Mouse (Mus musculus) embryo, embryonic 10 days (tissue): ENCODE results near the gene Gstm2.
A peak's percentile ranks its signal among the peaks of the same experiment; 100 is the strongest.
"Not testable (repeated sequence)": the region's sequence is repeated elsewhere in the genome, so short reads cannot be mapped to it uniquely, and the experiment has no call there.

Source experiments
- DNase-seq: peaks from one replicate; pipeline ENCODE4 v3.0.0-alpha.2; 2015; ENCODE audit warnings: low spot score

Gstm2 gene

DNA sequence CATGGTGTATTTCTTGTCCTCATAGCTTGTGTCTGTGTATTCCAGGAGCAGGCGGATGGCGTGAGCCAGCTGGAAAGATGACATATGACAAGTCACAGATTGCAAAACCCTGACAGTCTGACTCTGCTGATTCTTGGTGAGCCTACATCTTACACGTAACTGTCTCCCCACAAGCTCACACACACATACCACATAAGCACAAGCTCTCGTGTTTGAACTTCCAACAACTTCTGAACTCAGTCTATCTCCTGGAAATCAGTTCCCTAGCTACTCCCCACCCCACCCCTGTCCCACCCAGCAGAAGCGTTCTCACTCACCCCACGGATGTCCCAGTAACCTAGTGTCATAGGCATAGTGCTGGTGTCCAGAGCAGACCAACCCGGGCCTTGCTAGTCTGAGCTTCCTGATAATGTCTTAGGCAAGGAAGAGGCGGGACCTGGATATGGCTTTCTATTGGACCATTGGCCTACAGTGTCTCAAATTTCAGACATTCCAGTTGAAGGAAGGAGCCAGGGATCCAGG, at the start of gene Gstm2:
Gene Gstm2 (minus strand): TSS at position 413 of the 522 bp plus-strand sequence.
- DNase-seq: peak; percentile 72

GRCm38 (mm10) chr3:108033156-108033555, 46.9 kb upstream of the Gstm2 start:
- no peak for DNase-seq

DNA sequence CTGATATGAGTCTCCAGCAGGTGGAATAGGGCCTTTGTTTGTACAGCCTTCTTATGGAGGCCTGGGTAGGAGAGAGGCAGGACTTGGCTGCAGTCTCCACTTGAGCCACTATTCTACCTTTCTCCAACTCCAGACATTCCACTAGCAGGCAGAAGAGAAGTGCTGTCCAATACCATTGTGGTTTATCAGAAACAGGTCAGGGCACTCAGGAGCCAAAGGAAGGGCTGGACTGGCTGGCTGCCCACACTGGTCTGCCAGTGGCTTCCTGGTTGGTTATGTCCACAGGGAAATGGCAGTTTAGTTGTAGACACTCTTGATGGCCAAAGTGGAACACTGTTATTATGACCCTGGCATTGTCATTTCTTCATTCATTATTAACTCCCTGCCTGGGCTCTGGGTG, 45.9 kb upstream of the Gstm2 start:
- DNase-seq: no peak

DNA sequence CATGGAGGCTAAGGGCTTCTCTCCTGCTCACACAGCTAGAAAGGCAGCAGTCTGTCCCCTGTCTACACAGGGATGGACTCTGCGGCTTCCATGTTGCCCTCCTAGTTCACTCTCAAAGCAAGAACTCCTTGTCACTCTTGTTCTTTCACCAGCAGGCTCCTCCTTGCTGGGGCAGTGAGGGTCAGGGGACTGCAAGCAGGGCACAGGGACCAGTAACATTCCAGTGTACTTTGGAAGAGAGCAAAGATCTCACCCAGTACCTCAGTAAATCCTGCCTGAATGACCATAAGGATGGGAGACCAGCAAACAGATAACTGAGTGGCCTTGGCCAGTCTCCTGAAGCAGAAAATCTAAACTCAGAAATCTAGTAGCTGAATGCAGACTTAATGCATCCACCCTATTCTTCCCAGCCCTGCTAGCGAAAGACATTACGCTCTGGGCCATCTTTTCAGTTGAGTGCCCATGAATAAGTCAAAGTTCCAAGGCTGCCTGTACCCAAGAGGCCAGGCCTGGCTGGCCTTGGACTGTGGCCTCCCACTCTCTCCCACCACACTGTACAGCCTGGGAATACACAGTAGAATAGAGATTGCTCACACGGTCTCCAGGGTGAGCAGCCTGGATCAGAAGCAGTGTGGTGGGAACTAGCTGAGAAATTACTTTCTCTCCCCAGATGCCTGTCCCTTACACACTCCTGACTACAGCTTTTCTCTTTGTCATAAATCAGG, 42.5 kb upstream of the Gstm2 start:
- DNase-seq: no peak

- no peak for DNase-seq
These were observed 40.3 kb upstream of the Gstm2 start for GRCm38 (mm10) chr3:108026597-108026996.

DNA sequence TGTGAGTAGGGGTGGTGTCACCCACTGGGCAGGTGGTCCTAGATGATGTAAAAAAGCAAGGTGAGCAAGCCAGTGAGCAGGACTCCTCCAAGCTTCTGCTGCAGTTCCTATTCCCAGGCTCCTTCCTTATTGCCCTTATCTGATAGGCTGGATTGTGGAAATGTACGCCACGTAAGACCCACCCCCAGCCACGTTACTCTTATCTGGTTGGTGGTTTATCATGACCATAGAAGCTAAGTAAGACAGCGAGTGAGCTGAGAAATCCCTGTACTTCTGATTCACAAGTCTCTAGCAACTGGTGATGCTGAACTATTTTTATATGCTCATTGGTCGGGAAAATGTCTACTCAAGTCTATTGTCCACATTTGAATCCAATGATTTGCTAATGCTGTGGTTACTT, 39.8 kb upstream of the Gstm2 start:
- DNase-seq: no peak

- no peak for DNase-seq
These were observed 39.1 kb upstream of the Gstm2 start for GRCm38 (mm10) chr3:108025318-108025717.

DNA sequence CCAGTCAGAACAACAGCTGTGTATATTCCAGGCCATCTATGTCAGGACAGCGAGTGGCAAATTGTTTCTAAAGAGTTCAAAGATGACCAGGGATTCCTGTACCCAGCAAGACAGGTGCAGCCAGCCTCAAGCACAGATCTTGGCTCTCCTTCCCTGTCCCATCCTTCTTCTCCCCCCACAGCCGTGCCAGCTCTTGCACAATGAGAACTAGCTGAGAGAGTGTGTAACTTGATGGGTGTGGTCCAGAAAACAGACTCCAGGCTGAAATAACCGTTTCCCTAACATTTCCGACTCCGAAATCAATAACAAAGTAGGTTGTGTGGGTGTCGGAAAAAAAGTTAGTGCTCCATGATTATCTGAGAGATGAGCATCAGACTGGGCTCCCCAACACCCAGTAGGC, 36.4 kb upstream of the Gstm2 start:
- DNase-seq: no peak

DNA sequence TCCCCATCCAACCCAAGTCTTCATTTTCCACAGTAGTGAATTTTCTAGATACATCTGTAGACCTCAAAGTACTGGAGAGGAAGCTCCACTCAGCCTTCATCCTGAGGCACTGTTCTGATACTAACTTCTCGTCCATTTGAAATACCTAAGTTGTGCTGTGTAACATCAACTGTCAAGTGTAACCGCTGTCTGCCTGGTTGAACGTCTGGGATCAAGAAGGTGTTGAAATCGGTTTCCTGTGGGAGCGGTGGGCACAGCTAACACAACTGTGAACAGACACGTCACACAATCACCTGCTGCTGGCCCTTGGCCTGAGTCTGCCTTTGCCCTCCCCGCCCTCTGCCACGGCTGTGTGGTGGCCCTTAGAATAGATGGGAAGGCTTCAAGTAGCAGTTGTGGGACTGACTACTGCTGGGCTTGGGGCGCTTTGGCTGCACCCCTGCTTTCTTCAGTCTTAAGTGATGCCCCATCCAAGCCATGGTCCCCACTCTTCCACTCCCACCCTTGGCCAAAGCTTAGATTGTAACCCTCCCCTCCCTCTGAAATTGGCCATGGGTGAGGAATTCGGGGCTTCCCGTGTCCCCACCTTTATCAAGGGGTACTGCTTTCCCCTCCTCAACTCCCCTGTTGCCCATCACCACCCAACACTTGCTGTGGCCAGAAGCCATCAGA, 34.2 kb upstream of the Gstm2 start:
- not testable (repeated sequence) for DNase-seq

GRCm38 (mm10) chr3:108019226-108019625, 33.0 kb upstream of the Gstm2 start:
- not testable (repeated sequence) for DNase-seq

DNA sequence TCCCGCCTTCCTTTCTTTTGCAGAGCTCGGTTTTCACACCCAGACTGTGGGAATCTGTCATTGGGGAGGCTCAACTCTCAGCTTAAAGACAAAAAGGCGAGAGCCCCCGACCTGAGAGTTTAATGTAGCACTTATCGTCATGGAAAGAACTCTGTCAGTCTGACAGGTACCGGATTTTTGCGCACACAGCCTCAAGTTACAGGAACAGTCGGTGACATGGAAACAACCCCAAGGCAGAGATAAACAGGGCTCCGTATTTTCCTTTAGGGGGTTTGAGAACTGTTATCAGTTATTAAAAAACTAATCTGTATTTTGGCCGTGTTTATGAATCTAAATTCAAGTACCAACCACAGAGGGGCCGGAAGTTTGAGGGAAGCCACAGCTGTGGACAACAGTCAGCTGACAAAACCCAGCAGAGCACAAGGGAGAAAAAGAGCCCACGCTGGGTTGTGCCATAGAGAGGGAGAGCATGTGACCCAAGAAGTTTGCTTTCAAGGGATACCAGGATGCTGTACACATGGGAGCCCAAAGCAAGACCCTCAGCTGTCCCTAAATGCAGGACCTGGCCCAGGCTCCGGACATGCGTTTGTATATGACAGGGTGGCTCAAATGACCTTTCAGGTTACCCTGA, 32.1 kb upstream of the Gstm2 start:
- no peak for DNase-seq

GRCm38 (mm10) chr3:108017473-108018189, 31.4 kb upstream of the Gstm2 start, which contains the start of gene Gstm1:
Gene Gstm1 (minus strand): TSS chr3:108017973.
- peak; percentile 97 for DNase-seq

DNA sequence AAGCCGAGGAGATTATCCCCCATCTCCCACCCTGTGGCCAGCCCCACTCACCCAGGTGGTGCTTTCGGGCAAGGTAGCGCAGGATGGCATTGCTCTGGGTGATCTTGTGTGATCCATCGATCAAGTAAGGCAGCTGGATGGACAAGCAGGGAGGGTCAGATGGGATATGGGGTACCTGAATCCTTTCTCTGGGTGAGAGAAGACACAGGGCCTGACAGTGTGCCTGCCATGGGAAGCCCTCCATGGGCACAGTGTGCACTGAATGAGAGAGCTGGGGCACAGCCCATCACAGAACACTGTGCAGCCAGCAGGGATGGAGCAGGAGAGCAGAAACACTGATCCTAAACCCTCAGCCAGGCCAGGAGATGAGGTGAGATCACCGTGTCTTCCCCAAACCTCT, 30.2 kb upstream of the Gstm2 start:
- DNase-seq: not testable (repeated sequence)

GRCm38 (mm10) chr3:108014974-108015346, 28.7 kb upstream of the Gstm2 start:
- DNase-seq: no peak

- DNase-seq: no peak
These were observed 28.1 kb upstream of the Gstm2 start for GRCm38 (mm10) chr3:108014098-108014973.

DNA sequence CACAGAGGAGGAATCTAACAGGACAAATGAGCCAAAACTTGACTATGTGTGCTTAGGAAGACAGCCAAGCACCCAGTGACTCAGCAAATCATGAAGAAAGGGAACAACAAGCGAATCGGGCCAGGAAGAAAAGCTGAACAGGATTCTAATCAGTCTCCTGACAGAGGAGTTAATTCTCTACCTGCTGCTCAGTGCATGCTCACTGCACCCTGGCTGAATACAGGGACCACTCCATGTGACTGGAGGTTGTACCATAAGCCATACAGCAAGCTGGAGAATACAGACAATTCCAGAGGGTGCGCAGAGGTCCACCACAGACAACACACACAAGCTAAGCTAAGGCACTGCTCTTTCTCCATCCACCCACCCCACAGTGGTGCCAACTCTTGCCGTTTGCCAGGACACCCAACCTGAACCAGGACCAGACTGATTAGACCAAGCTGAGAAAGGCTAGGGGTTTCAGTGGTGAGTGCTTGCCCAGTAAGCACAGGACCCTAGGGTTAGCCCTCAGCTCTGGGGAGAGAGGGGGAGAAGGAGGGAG, 27.1 kb upstream of the Gstm2 start:
- DNase-seq: no peak

DNA sequence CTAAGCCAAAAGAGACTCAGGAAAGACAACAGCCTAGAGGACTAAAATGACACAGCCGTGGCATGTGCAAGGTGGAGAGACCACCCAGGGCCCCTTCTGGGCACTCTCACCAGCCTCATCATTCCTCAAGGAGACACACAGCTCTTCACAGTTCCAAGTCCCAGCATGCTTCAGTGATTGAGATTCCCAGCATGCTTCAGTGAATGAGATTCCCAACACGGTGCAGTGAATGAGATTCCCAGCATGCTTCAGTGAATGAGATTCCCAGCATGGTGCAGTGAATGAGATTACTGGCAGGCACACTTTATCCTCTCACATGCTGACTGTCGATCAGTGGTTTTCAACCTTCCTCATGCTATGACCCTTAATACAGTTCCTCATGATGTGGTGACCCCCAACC, 25.3 kb upstream of the Gstm2 start:
- peak; percentile 16 for DNase-seq

DNA sequence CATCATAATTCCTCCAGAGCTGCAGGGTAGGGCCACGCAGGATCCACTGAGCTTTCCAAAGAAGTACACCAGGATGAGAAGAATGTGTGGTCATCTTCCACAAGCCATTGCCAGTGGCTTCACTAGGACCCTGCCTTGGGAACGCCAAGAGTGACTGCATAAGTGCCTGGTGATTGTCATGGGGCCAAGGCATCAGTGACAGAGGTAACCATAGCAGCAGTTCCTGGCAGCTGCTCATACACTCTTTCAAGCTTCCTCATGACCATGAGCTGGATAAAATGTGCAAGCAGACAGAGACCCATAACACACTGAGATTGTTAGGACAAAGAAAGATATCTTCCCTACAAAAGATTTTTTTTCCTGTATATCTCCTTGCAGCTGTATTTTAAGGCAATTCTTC, 24.0 kb upstream of the Gstm2 start:
- no peak for DNase-seq

DNA sequence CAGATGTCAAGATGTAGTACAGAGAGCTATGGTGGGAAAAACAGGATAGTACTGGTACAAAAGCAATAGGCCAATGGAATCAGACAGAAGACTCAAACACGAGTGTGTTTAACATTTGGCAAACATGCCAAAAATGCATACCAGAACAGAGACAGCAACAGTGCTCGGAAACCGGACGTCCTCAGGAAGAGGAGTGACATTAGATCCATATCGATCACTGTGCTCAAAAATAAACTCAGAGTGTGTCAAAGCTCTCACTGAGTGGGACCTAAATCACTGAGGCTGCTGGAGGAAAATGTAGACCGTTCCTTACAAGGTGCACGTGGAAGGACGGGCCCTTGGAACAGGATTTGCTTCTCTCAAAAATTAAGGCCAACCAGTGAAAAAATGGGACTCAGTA, 15.8 kb upstream of the Gstm2 start:
- no peak for DNase-seq

- DNase-seq: no peak
These were observed 13.2 kb upstream of the Gstm2 start for GRCm38 (mm10) chr3:107999491-107999890.

- DNase-seq: no peak
These were observed 12.3 kb upstream of the Gstm2 start for GRCm38 (mm10) chr3:107998591-107998990.
